Mouse (Mus musculus) brain, embryonic 14.5 days (tissue): ENCODE measurements at regions not wholly inside any gene's neighbourhood (a gene's known extent, or its start where the extent isn't known, plus 50 kb on each side); places are given as distances from the start of the nearest gene placed in this dataset.

Experiments
- CTCF ChIP-seq: fragments of 200-500 bp; IDR thresholded peaks from 2 replicates; pipeline ENCODE4 v1.5.1; 2012; ENCODE audit warnings: inconsistent platforms, mild to moderate bottlenecking, moderate library complexity, borderline replicate concordance; ENCODE audit not compliant: insufficient read depth, insufficient read length; ENCODE audit errors: extremely low read depth
- POLR2A ChIP-seq: fragments of 200-500 bp; IDR thresholded peaks from 2 replicates; pipeline ENCODE4 v1.6.1; 2012; ENCODE audit warnings: mild to moderate bottlenecking, inconsistent platforms, borderline replicate concordance; ENCODE audit not compliant: poor library complexity, insufficient read depth, insufficient read length, severe bottlenecking; ENCODE audit errors: extremely low read depth

- TF ChIP-seq CTCF: no peak
- TF ChIP-seq POLR2A: no peak
Measured at GRCm38 (mm10) chr2:122863343-122863970, 98.4 kb downstream of the Sqor start.
